Mouse (Mus musculus): ENCODE results near the gene Kcnh2. TPM values are rescaled to one million over a fixed set of nuclear protein-coding genes. Genes with fewer than 3 reads are reported as not detected.

Kcnh2 gene
- polyA plus RNA-seq (2017; shearing (Covaris generic)) = 1.1 TPM

GRCm38 (mm10) chr5:24351278-24351677, at the start of gene Kcnh2:
Kcnh2 (minus strand) TSS chr5:24351604.

GRCm38 (mm10) chr5:24393392-24393997, 42.1 kb upstream of the Kcnh2 start, which contains the start of gene Abcb8:
Abcb8 (plus strand) TSS chr5:24393663.

GRCm38 (mm10) chr5:24391864-24392263, 40.5 kb upstream of the Kcnh2 start, which contains the start of gene Atg9b:
Atg9b (minus strand) TSS chr5:24392143.

GRCm38 (mm10) chr5:24364508-24364907, 13.1 kb upstream of the Kcnh2 start, which contains the start of gene Nos3:
Nos3 (plus strand) TSS chr5:24364810.

Other genes with a start within 250 kb of the Kcnh2 start
- gene Nupl2, start 186.6 kb downstream of the Kcnh2 start, polyA plus RNA-seq (2017; shearing (Covaris generic)) = 5.1 TPM
- gene Nos3, start 13.2 kb upstream of the Kcnh2 start, polyA plus RNA-seq (2017; shearing (Covaris generic)) = not detected
- 0.21 TPM for gene Atg9b, start 40.5 kb upstream of the Kcnh2 start, polyA plus RNA-seq (2017; shearing (Covaris generic))
- 12.3 TPM for gene Abcb8, start 42.1 kb upstream of the Kcnh2 start, polyA plus RNA-seq (2017; shearing (Covaris generic))
- not detected for gene Asic3, start 61.8 kb upstream of the Kcnh2 start, polyA plus RNA-seq (2017; shearing (Covaris generic))
- 63.6 TPM for gene Cdk5, start 71.9 kb upstream of the Kcnh2 start, polyA plus RNA-seq (2017; shearing (Covaris generic))
- gene Slc4a2, start 72.2 kb upstream of the Kcnh2 start, polyA plus RNA-seq (2017; shearing (Covaris generic)) = 25.1 TPM
- gene Fastk, start 93.7 kb upstream of the Kcnh2 start, polyA plus RNA-seq (2017; shearing (Covaris generic)) = 95.0 TPM
- gene Tmub1, start 96.2 kb upstream of the Kcnh2 start, polyA plus RNA-seq (2017; shearing (Covaris generic)) = 46.2 TPM
- gene Agap3, start 100.6 kb upstream of the Kcnh2 start, polyA plus RNA-seq (2017; shearing (Covaris generic)) = 83.2 TPM
- gene Gbx1, start 175.6 kb upstream of the Kcnh2 start, polyA plus RNA-seq (2017; shearing (Covaris generic)) = not detected
- gene Asb10, start 189.4 kb upstream of the Kcnh2 start, polyA plus RNA-seq (2017; shearing (Covaris generic)) = not detected
- gene 4931409K22Rik, start 205.2 kb upstream of the Kcnh2 start, polyA plus RNA-seq (2017; shearing (Covaris generic)) = not detected
- gene Abcf2, start 225.9 kb upstream of the Kcnh2 start, polyA plus RNA-seq (2017; shearing (Covaris generic)) = 68.3 TPM
- gene Chpf2, start 235.1 kb upstream of the Kcnh2 start, polyA plus RNA-seq (2017; shearing (Covaris generic)) = 28.0 TPM

Data from effector memory CD4-positive, alpha-beta T cell, adult 5 months (primary cell).